Mouse (Mus musculus): ENCODE measurements around the gene Postn.
A peak's percentile ranks its signal among the peaks of the same experiment; 100 is the strongest.

The Postn gene

GRCm38 (mm10) chr3:54420189-54420928 is 59.5 kb downstream of the Postn start:
- DNase-seq, result no peak

- no peak for DNase-seq
Measured at GRCm38 (mm10) chr3:54420983-54421382, 60.1 kb downstream of the Postn start.

GRCm38 (mm10) chr3:54421666-54422065 is 60.8 kb downstream of the Postn start:
- no peak for DNase-seq

- DNase-seq, result no peak
Measured at GRCm38 (mm10) chr3:54424146-54424545, 63.2 kb downstream of the Postn start.

GRCm38 (mm10) chr3:54431663-54432062 is 70.8 kb downstream of the Postn start:
- DNase-seq, result no peak

- peak; percentile 2 for DNase-seq
Measured at GRCm38 (mm10) chr3:54432167-54432566, 71.3 kb downstream of the Postn start.

- DNase-seq, result no peak
Measured at GRCm38 (mm10) chr3:54432605-54433004, 71.7 kb downstream of the Postn start.

GRCm38 (mm10) chr3:54434571-54434970 is 73.7 kb downstream of the Postn start:
- DNase-seq, result no peak

- no peak for DNase-seq
Measured at GRCm38 (mm10) chr3:54436373-54436964, 75.6 kb downstream of the Postn start.

All from lung, postnatal 14 days (tissue).